Mouse (Mus musculus) fibroblast of lung, adult 2 months (primary cell): Measurements from ENCODE around the gene Zfp982.
"Not testable (repeated sequence)": the region's sequence is repeated elsewhere in the genome, so short reads cannot be mapped to it uniquely, and the experiment has no call there.

Experiments used
- DNase-seq: peaks from one replicate; pipeline ENCODE4 v3.0.0-alpha.2; 2011; ENCODE audit warnings: low read depth

Gene Zfp982

DNA sequence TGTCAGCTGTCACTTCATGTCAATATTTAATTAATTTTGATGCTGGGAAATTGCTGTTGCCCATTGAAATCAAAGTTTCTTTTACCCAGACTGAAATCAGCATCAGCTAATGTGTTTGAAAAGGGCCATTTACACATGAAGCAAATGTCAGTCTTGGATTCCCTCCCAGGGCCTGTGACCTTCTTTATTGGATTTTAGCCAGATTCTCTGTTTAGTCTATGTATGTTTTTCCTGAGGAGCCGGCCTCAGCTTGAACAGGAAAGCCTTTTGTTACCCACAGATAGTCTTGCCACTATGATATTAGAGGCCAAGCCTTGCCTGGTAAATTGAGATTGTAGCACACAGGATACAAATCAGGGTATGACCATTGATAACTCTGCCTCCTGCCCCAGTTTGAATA lies 66.9 kb downstream of the Zfp982 start:
- DNase-seq, result not testable (repeated sequence)
